Mouse (Mus musculus) forebrain, embryonic 11.5 days (tissue): ENCODE measurements around the gene Rnf149. TPM values are rescaled to one million over a fixed set of nuclear protein-coding genes. Genes with fewer than 3 reads are reported as not detected.

Experiments
- ATAC-seq: fragments of 200-750 bp; cut with Nextera tagmentation; replicated peaks from 2 replicates; pipeline ENCODE4 v1.8.0; 2017; ENCODE audit warnings: moderate TSS enrichment; ENCODE audit not compliant: low FRiP score
- DNase-seq: peaks from one replicate; pipeline ENCODE4 v3.0.0-alpha.2; 2017; ENCODE audit warnings: low spot score
- H3K27ac ChIP-seq: fragments of 300-500 bp; sonication (generic); 2 replicates; pipeline ENCODE4 v1.5.1; 2014; ENCODE audit warnings: low read depth, low read length
- H3K27me3 ChIP-seq: fragments of 300-500 bp; sonication (generic); 2 replicates; pipeline ENCODE4 v1.6.1; 2014; ENCODE audit warnings: mild to moderate bottlenecking, low read length, mixed read lengths; ENCODE audit not compliant: control insufficient read depth, insufficient read depth
- H3K36me3 ChIP-seq: fragments of 300-500 bp; sonication (generic); 2 replicates; pipeline ENCODE4 v1.6.1; 2014; ENCODE audit warnings: mild to moderate bottlenecking, low read length, moderate library complexity, mixed read lengths; ENCODE audit not compliant: control insufficient read depth, insufficient read depth
- H3K4me1 ChIP-seq: fragments of 300-500 bp; sonication (generic); replicated peaks from 2 replicates; pipeline ENCODE4 v1.6.1; 2014; ENCODE audit warnings: low read length, mixed read lengths; ENCODE audit not compliant: control insufficient read depth, insufficient read depth
- H3K4me2 ChIP-seq: fragments of 300-500 bp; sonication (generic); 2 replicates; pipeline ENCODE4 v1.6.1; 2014; ENCODE audit warnings: low read depth, mild to moderate bottlenecking, low read length, moderate library complexity, mixed read lengths; ENCODE audit not compliant: severe bottlenecking
- H3K4me3 ChIP-seq: fragments of 300-500 bp; sonication (generic); 2 replicates; pipeline ENCODE4 v1.5.1; 2014; ENCODE audit warnings: low read depth, low read length
- H3K9ac ChIP-seq: fragments of 300-500 bp; sonication (generic); 2 replicates; pipeline ENCODE4 v1.6.1; 2014; ENCODE audit warnings: low read length
- H3K9me3 ChIP-seq: fragments of 300-500 bp; sonication (generic); 2 replicates; pipeline ENCODE4 v1.6.1; 2016; ENCODE audit warnings: low read length, mixed read lengths; ENCODE audit not compliant: control insufficient read depth
- WGBS: fragments of 180-500 bp; shearing (Covaris S2); extraction: QIAGEN DNeasy Blood & Tissue Kit; methylation state at CpG from one replicate; pipeline ENCODE4 v1.1.7; 2014; 5-methylcytosine and 5-hydroxymethylcytosine counted together
- polyA plus RNA-seq: library from polyadenylated mRNA; unstranded; fragments of >200 nt; fragmentation: Nextera tagmentation; extraction: Ambion mirVana; gene quantifications from 2 replicates; pipeline ENCODE4 v1.2.1, GENCODE M21; 2014

Gene Rnf149
- 26.6 and 30.4 TPM in 2 replicates for polyA plus RNA-seq

GRCm38 (mm10) chr1:39577253-39577705, at the start of gene Rnf149:
TSS of gene Rnf149 (minus strand) at chr1:39577405.
- WGBS = under 1% methylated on average over 49 of the region's 49 CpGs
- no peaks in the 10 kb centered on the region for H3K36me3 ChIP-seq
- peak within 1 kb of the TSS; percentile 96 for H3K27ac ChIP-seq
- peaks cover 9% of the 10 kb centered on the region; the same call in 1 of the 2 replicates for H3K4me1 ChIP-seq
- H3K4me3 ChIP-seq = peak within 1 kb of the TSS; percentile 75
- no peaks in the 10 kb centered on the region for H3K27me3 ChIP-seq
- ATAC-seq (peak; percentile 97), DNase-seq (peak; percentile 98)
- H3K4me2 ChIP-seq = peak within 1 kb of the TSS; percentile 81
- H3K9me3 ChIP-seq = no peaks in the 10 kb centered on the region
- peak within 1 kb of the TSS; percentile 92 for H3K9ac ChIP-seq

- ATAC-seq (no peak), DNase-seq (no peak)
- Histone ChIP-seq H3K9ac (no peak overlapping the region), H3K36me3 (no peaks in the 10 kb centered on the region), H3K4me3 (no peak overlapping the region), H3K4me2 (no peak overlapping the region), H3K4me1 (no peaks in the 10 kb centered on the region), H3K27me3 (no peaks in the 10 kb centered on the region), H3K9me3 (no peaks in the 10 kb centered on the region), H3K27ac (no peak overlapping the region)
- WGBS = 60% methylated on average over 3 of the region's 3 CpGs
Observed at GRCm38 (mm10) chr1:39625491-39625890, 48.3 kb upstream of the Rnf149 start.

- H3K4me3 ChIP-seq = no peak overlapping the region
- no peak overlapping the region for H3K9ac ChIP-seq
- 45% methylated on average over 1 of the region's 1 CpGs for WGBS
- no peaks in the 10 kb centered on the region for H3K27me3 ChIP-seq
- no peak overlapping the region for H3K4me2 ChIP-seq
- ATAC-seq (no peak), DNase-seq (no peak)
- no peaks in the 10 kb centered on the region for H3K9me3 ChIP-seq
- H3K4me1 ChIP-seq = no peaks in the 10 kb centered on the region
- no peaks in the 10 kb centered on the region for H3K36me3 ChIP-seq
- H3K27ac ChIP-seq = no peak overlapping the region
Observed at GRCm38 (mm10) chr1:39623729-39624128, 46.5 kb upstream of the Rnf149 start.

GRCm38 (mm10) chr1:39623106-39623505, 45.9 kb upstream of the Rnf149 start:
- no peak overlapping the region for H3K4me3 ChIP-seq
- no peaks in the 10 kb centered on the region for H3K36me3 ChIP-seq
- H3K27me3 ChIP-seq = no peaks in the 10 kb centered on the region
- H3K4me2 ChIP-seq = no peak overlapping the region
- H3K27ac ChIP-seq = no peak overlapping the region
- ATAC-seq = no peak
- H3K9ac ChIP-seq = no peak overlapping the region
- no peaks in the 10 kb centered on the region for H3K4me1 ChIP-seq
- WGBS = 94% methylated on average over 5 of the region's 5 CpGs
- H3K9me3 ChIP-seq = no peaks in the 10 kb centered on the region
- DNase-seq = no peak

GRCm38 (mm10) chr1:39618524-39618923, 41.3 kb upstream of the Rnf149 start:
- H3K4me2 ChIP-seq = no peak overlapping the region
- no peak for ATAC-seq
- 43% methylated on average over 8 of the region's 8 CpGs for WGBS

GRCm38 (mm10) chr1:39615526-39615925, 38.3 kb upstream of the Rnf149 start:
- DNase-seq (no peak), ATAC-seq (no peak)
- Histone ChIP-seq H3K4me2 (no peak overlapping the region), H3K9me3 (no peaks in the 10 kb centered on the region), H3K36me3 (no peaks in the 10 kb centered on the region), H3K27me3 (no peaks in the 10 kb centered on the region), H3K4me3 (no peak overlapping the region), H3K4me1 (no peaks in the 10 kb centered on the region), H3K27ac (no peak overlapping the region), H3K9ac (no peak overlapping the region)
- 70% methylated on average over 6 of the region's 6 CpGs for WGBS

More at GRCm38 (mm10) chr1:39618524-39618923, 41.3 kb upstream of the Rnf149 start:
- Histone ChIP-seq H3K9ac (no peak overlapping the region), H3K27me3 (no peaks in the 10 kb centered on the region), H3K27ac (no peak overlapping the region), H3K4me3 (no peak overlapping the region), H3K36me3 (no peaks in the 10 kb centered on the region), H3K4me1 (no peaks in the 10 kb centered on the region), H3K9me3 (no peaks in the 10 kb centered on the region)
- no peak for DNase-seq

- no peak overlapping the region for H3K4me3 ChIP-seq
- no peak for ATAC-seq
- no peaks in the 10 kb centered on the region for H3K36me3 ChIP-seq
- no peaks in the 10 kb centered on the region for H3K27me3 ChIP-seq
- WGBS = 31% methylated on average over 11 of the region's 11 CpGs
- no peak overlapping the region for H3K27ac ChIP-seq
- no peak overlapping the region for H3K9ac ChIP-seq
- H3K4me1 ChIP-seq = no peaks in the 10 kb centered on the region
- H3K4me2 ChIP-seq = no peak overlapping the region
- H3K9me3 ChIP-seq = no peaks in the 10 kb centered on the region
- DNase-seq = peak; percentile 80
Observed at GRCm38 (mm10) chr1:39614462-39615279, 37.5 kb upstream of the Rnf149 start.

- ATAC-seq = no peak
- Histone ChIP-seq H3K9ac (no peak overlapping the region), H3K36me3 (no peaks in the 10 kb centered on the region), H3K4me1 (no peaks in the 10 kb centered on the region), H3K27ac (no peak overlapping the region), H3K27me3 (no peaks in the 10 kb centered on the region), H3K4me3 (no peak overlapping the region), H3K9me3 (no peaks in the 10 kb centered on the region), H3K4me2 (no peak overlapping the region)
- WGBS = 93% methylated on average over 3 of the region's 3 CpGs
- no peak for DNase-seq
Observed at GRCm38 (mm10) chr1:39613061-39613460, 35.9 kb upstream of the Rnf149 start.

GRCm38 (mm10) chr1:39612491-39612890, 35.3 kb upstream of the Rnf149 start:
- no peaks in the 10 kb centered on the region for H3K4me1 ChIP-seq
- no peaks in the 10 kb centered on the region for H3K9me3 ChIP-seq
- H3K27me3 ChIP-seq = no peaks in the 10 kb centered on the region
- no peak for ATAC-seq
- no peak overlapping the region for H3K27ac ChIP-seq
- no peak overlapping the region for H3K4me3 ChIP-seq
- H3K4me2 ChIP-seq = no peak overlapping the region
- WGBS = 82% methylated on average over 5 of the region's 5 CpGs
- no peak for DNase-seq
- no peak overlapping the region for H3K9ac ChIP-seq
- no peaks in the 10 kb centered on the region for H3K36me3 ChIP-seq
